Mouse (Mus musculus) heart, postnatal 25 days (tissue): ENCODE data around the gene Yipf6. TPM values are rescaled to one million over a fixed set of nuclear protein-coding genes. Genes with fewer than 3 reads are reported as not detected.

ENCODE experiments used
- total RNA-seq, 2 experiments: library from RNA; stranded (reverse); gene quantifications; 2 replicates each; pipeline ENCODE4 v1.2.3; 2021

Gene Yipf6
- total RNA-seq, 2 experiments from 2014 or later = 21.4 to 21.5 TPM

Other genes starting within 250 kb of the Yipf6 start
- 1 to 10 TPM; 6.6 to 9.4 TPM for gene Ophn1, start 45.3 kb upstream of the Yipf6 start, total RNA-seq
- 10 to 100 TPM; 31.5 to 37.0 TPM for gene Stard8, start 66.9 kb downstream of the Yipf6 start, total RNA-seq
- gene Efnb1, start 199.8 kb downstream of the Yipf6 start, total RNA-seq = 10 to 100 TPM; 19.8 to 22.4 TPM